Mouse (Mus musculus) midbrain, embryonic 15.5 days (tissue): ENCODE data around the gene H2al2a. TPM values are rescaled to one million over a fixed set of nuclear protein-coding genes. Genes with fewer than 3 reads are reported as not detected.
"Not testable (repeated sequence)": the region's sequence is repeated elsewhere in the genome, so short reads cannot be mapped to it uniquely, and the experiment has no call there.

ENCODE experiments used
- ATAC-seq: fragments of 200-750 bp; cut with Nextera tagmentation; replicated peaks from 2 replicates; pipeline ENCODE4 v1.8.0; 2017; ENCODE audit warnings: moderate TSS enrichment
- H3K27ac ChIP-seq: fragments of 300-500 bp; sonication (generic); 2 replicates; pipeline ENCODE4 v1.5.1; 2015; ENCODE audit warnings: mild to moderate bottlenecking, inconsistent platforms
- H3K27me3 ChIP-seq: fragments of 300-500 bp; sonication (generic); replicated peaks from 2 replicates; pipeline ENCODE4 v1.6.1; 2015; ENCODE audit warnings: inconsistent platforms
- H3K36me3 ChIP-seq: fragments of 300-500 bp; sonication (generic); replicated peaks from 2 replicates; pipeline ENCODE4 v1.6.1; 2015; ENCODE audit warnings: inconsistent platforms
- H3K4me1 ChIP-seq: fragments of 300-500 bp; sonication (generic); 2 replicates; pipeline ENCODE4 v1.6.1; 2015; ENCODE audit warnings: inconsistent platforms
- H3K4me2 ChIP-seq: fragments of 300-500 bp; sonication (generic); 2 replicates; pipeline ENCODE4 v1.6.1; 2015; ENCODE audit warnings: inconsistent platforms, mild to moderate bottlenecking, moderate library complexity
- H3K4me3 ChIP-seq: fragments of 300-500 bp; sonication (generic); 2 replicates; pipeline ENCODE4 v1.5.1; 2015; ENCODE audit warnings: mild to moderate bottlenecking, inconsistent platforms
- H3K9ac ChIP-seq: fragments of 300-500 bp; sonication (generic); 2 replicates; pipeline ENCODE4 v1.6.1; 2015; ENCODE audit warnings: mild to moderate bottlenecking, inconsistent platforms
- H3K9me3 ChIP-seq: fragments of 300-500 bp; sonication (generic); 2 replicates; pipeline ENCODE4 v1.6.1; 2016; ENCODE audit warnings: inconsistent platforms
- WGBS: fragments of 180-500 bp; shearing (Covaris S2); methylation state at CpG from one replicate; pipeline ENCODE4 v1.1.7; 2015; ENCODE audit warnings: mixed read lengths; 5-methylcytosine and 5-hydroxymethylcytosine counted together
- polyA plus RNA-seq: library from polyadenylated mRNA; unstranded; fragments of >200 nt; fragmentation: Nextera tagmentation; extraction: Ambion mirVana; gene quantifications from 2 replicates; pipeline ENCODE4 v1.2.1, GENCODE M21; 2015

The H2al2a gene
- polyA plus RNA-seq, 1 experiment from 2014 or later = not detected

GRCm38 (mm10) chr2:17986694-17987093, 10.1 kb downstream of the H2al2a start:
- no peak for ATAC-seq
- Histone ChIP-seq H3K4me2 (no peak overlapping the region), H3K9me3 (no peaks in the 10 kb centered on the region), H3K27me3 (no peaks in the 10 kb centered on the region), H3K4me1 (no peaks in the 10 kb centered on the region), H3K9ac (no peak overlapping the region), H3K27ac (no peak overlapping the region), H3K36me3 (no peaks in the 10 kb centered on the region), H3K4me3 (no peak overlapping the region)
- 94% methylated on average over 3 of the region's 3 CpGs for WGBS

GRCm38 (mm10) chr2:17984774-17985173, 12.0 kb downstream of the H2al2a start:
- Histone ChIP-seq H3K9me3 (no peaks in the 10 kb centered on the region), H3K4me2 (no peak overlapping the region), H3K27ac (no peak overlapping the region), H3K4me1 (no peaks in the 10 kb centered on the region), H3K27me3 (no peaks in the 10 kb centered on the region), H3K4me3 (no peak overlapping the region), H3K36me3 (no peaks in the 10 kb centered on the region), H3K9ac (no peak overlapping the region)
- ATAC-seq = no peak
- WGBS = over 99% methylated on average over 3 of the region's 3 CpGs

GRCm38 (mm10) chr2:17982747-17983146, 14.0 kb downstream of the H2al2a start:
- no peak for ATAC-seq
- H3K4me2 ChIP-seq = no peak overlapping the region
- H3K27ac ChIP-seq = no peak overlapping the region
- no peak overlapping the region for H3K4me3 ChIP-seq
- no peaks in the 10 kb centered on the region for H3K36me3 ChIP-seq
- no peaks in the 10 kb centered on the region for H3K27me3 ChIP-seq
- WGBS = 89% methylated on average over 1 of the region's 1 CpGs
- no peaks in the 10 kb centered on the region for H3K4me1 ChIP-seq
- H3K9me3 ChIP-seq = no peaks in the 10 kb centered on the region
- H3K9ac ChIP-seq = no peak overlapping the region

- H3K27me3 ChIP-seq = no peaks in the 10 kb centered on the region
- H3K9me3 ChIP-seq = no peaks in the 10 kb centered on the region
- no peaks in the 10 kb centered on the region for H3K36me3 ChIP-seq
- 94% methylated on average over 6 of the region's 6 CpGs for WGBS
- H3K4me2 ChIP-seq = no peak overlapping the region
- H3K4me3 ChIP-seq = no peak overlapping the region
- no peak overlapping the region for H3K9ac ChIP-seq
- no peak for ATAC-seq
- no peak overlapping the region for H3K27ac ChIP-seq
- no peaks in the 10 kb centered on the region for H3K4me1 ChIP-seq
Measured at GRCm38 (mm10) chr2:17978706-17979105, 18.1 kb downstream of the H2al2a start.

- H3K4me1 ChIP-seq, H3K4me3 ChIP-seq, H3K4me2 ChIP-seq, H3K27ac ChIP-seq, H3K9me3 ChIP-seq, H3K27me3 ChIP-seq, H3K9ac ChIP-seq, ATAC-seq, H3K36me3 ChIP-seq: not testable (repeated sequence)
- WGBS = 93% methylated on average over 7 of the region's 7 CpGs
Measured at GRCm38 (mm10) chr2:17978251-17978650, 18.5 kb downstream of the H2al2a start.

GRCm38 (mm10) chr2:17977645-17978044, 19.1 kb downstream of the H2al2a start:
- not testable (repeated sequence) for H3K4me3 ChIP-seq, H3K4me1 ChIP-seq, ATAC-seq, H3K27ac ChIP-seq, H3K9ac ChIP-seq, H3K9me3 ChIP-seq, H3K36me3 ChIP-seq, H3K4me2 ChIP-seq, H3K27me3 ChIP-seq

GRCm38 (mm10) chr2:17975601-17976327, 21.0 kb downstream of the H2al2a start:
- Histone ChIP-seq H3K4me3 (no peak overlapping the region), H3K4me1 (no peaks in the 10 kb centered on the region), H3K36me3 (no peaks in the 10 kb centered on the region), H3K27me3 (no peaks in the 10 kb centered on the region), H3K4me2 (no peak overlapping the region), H3K9ac (no peak overlapping the region), H3K9me3 (no peaks in the 10 kb centered on the region), H3K27ac (no peak overlapping the region)
- 77% methylated on average over 4 of the region's 4 CpGs for WGBS
- no peak for ATAC-seq

GRCm38 (mm10) chr2:17973868-17974440, 22.8 kb downstream of the H2al2a start:
- Histone ChIP-seq H3K27ac (no peak overlapping the region), H3K9me3 (no peaks in the 10 kb centered on the region), H3K36me3 (no peaks in the 10 kb centered on the region), H3K4me2 (no peak overlapping the region), H3K4me1 (no peaks in the 10 kb centered on the region), H3K4me3 (no peak overlapping the region), H3K9ac (no peak overlapping the region), H3K27me3 (no peaks in the 10 kb centered on the region)
- no peak for ATAC-seq
- 37% methylated on average over 2 of the region's 2 CpGs for WGBS

- ATAC-seq = no peak
- Histone ChIP-seq H3K9me3 (no peaks in the 10 kb centered on the region), H3K4me1 (no peaks in the 10 kb centered on the region), H3K4me2 (no peak overlapping the region), H3K9ac (no peak overlapping the region), H3K36me3 (no peaks in the 10 kb centered on the region), H3K27ac (no peak overlapping the region), H3K27me3 (no peaks in the 10 kb centered on the region), H3K4me3 (no peak overlapping the region)
- WGBS = 88% methylated on average over 5 of the region's 5 CpGs
Measured at GRCm38 (mm10) chr2:17973246-17973645, 23.5 kb downstream of the H2al2a start.

- no peak for ATAC-seq
- H3K27ac ChIP-seq = no peak overlapping the region
- H3K4me2 ChIP-seq = no peak overlapping the region
- H3K27me3 ChIP-seq = no peaks in the 10 kb centered on the region
- H3K4me1 ChIP-seq = no peaks in the 10 kb centered on the region
- no peaks in the 10 kb centered on the region for H3K9me3 ChIP-seq
- H3K4me3 ChIP-seq = no peak overlapping the region
- 93% methylated on average over 2 of the region's 2 CpGs for WGBS
- no peak overlapping the region for H3K9ac ChIP-seq
- no peaks in the 10 kb centered on the region for H3K36me3 ChIP-seq
Measured at GRCm38 (mm10) chr2:17972843-17973242, 23.9 kb downstream of the H2al2a start.

- Histone ChIP-seq H3K9ac (no peak overlapping the region), H3K4me3 (no peak overlapping the region), H3K9me3 (no peaks in the 10 kb centered on the region), H3K27me3 (no peaks in the 10 kb centered on the region), H3K36me3 (no peaks in the 10 kb centered on the region), H3K4me2 (no peak overlapping the region), H3K4me1 (no peaks in the 10 kb centered on the region), H3K27ac (no peak overlapping the region)
- 59% methylated on average over 6 of the region's 6 CpGs for WGBS
- ATAC-seq = no peak
Measured at GRCm38 (mm10) chr2:17971407-17971806, 25.4 kb downstream of the H2al2a start.

GRCm38 (mm10) chr2:17970662-17971061, 26.1 kb downstream of the H2al2a start:
- H3K4me3 ChIP-seq = no peak overlapping the region
- no peaks in the 10 kb centered on the region for H3K27me3 ChIP-seq
- H3K9me3 ChIP-seq = no peaks in the 10 kb centered on the region
- H3K36me3 ChIP-seq = no peaks in the 10 kb centered on the region
- no peak for ATAC-seq
- H3K4me2 ChIP-seq = no peak overlapping the region
- H3K9ac ChIP-seq = no peak overlapping the region
- no peaks in the 10 kb centered on the region for H3K4me1 ChIP-seq
- no peak overlapping the region for H3K27ac ChIP-seq
- 25% methylated on average over 1 of the region's 1 CpGs for WGBS

GRCm38 (mm10) chr2:17970187-17970586, 26.6 kb downstream of the H2al2a start:
- ATAC-seq = no peak
- H3K4me1 ChIP-seq = no peaks in the 10 kb centered on the region

More at GRCm38 (mm10) chr2:17970187-17970586, 26.6 kb downstream of the H2al2a start:
- Histone ChIP-seq H3K4me2 (no peak overlapping the region), H3K9me3 (no peaks in the 10 kb centered on the region), H3K9ac (no peak overlapping the region), H3K27ac (no peak overlapping the region), H3K27me3 (no peaks in the 10 kb centered on the region), H3K36me3 (no peaks in the 10 kb centered on the region), H3K4me3 (no peak overlapping the region)
